Mouse (Mus musculus): Measurements from ENCODE around the gene Phf20.

DNA sequence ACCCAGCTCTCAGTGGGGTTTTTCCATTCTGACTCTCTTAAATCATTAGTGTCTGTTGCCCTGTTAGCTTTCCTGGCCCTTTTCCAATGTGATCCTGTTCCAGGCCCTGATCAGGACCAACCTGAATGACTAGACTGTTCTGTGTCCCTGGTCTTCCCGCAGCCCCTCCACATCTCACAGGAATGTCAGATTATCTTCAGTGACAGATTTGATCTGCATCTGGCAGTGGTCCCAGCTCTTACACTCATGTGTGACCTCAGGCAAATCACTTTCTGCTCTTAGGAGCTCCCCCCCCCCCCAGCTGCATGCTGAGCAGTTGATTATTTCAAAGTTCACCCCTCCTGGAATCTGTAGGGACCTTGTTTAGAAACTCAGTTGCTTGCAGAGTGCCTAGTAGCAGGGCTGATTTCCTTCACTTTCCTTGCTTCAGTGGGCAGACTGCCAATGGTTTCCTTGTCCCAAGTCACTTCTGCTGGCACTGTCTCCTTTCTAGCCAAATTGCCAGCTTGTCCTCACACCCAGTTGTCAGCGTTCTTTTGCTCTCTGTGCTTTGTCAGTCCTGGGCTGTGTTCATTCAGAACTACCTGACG is 6.7 kb downstream of the Phf20 start:
- TF ChIP-seq MAFK (IDR thresholded peaks at IDR 0.05; ENCODE audit: insufficient read depth, low read depth, low read length) (no peak), CHD2 (IDR thresholded peaks at IDR 0.05; ENCODE audit: low read depth, low read length) (no peak), ZC3H11A (IDR thresholded peaks at IDR 0.05; ENCODE audit: borderline replicate concordance, low read depth, low read length) (no peak), ZNF384 (IDR thresholded peaks at IDR 0.05; ENCODE audit: low read depth, low read length) (no peak), HCFC1 (IDR thresholded peaks at IDR 0.05; ENCODE audit: borderline replicate concordance, insufficient read depth, low read length) (no peak)

All from ES-E14 (cell line).